In genomic region chr1:53664268-53664667, GRCm38 (mm10) we compare ENCODE assay signal across 10 mouse cellular contexts. TPM values are rescaled to one million over a fixed set of nuclear protein-coding genes. Genes with fewer than 3 reads are reported as not detected.
A peak's percentile ranks its signal among the peaks of the same experiment; 100 is the strongest.
DNase-seq lines count a peak whose midpoint lies in the region; ATAC-seq and TF ChIP-seq lines count a peak whose summit lies in the region.
"Not testable (repeated sequence)": the region's sequence is repeated elsewhere in the genome, so short reads cannot be mapped to it uniquely, and the experiment has no call there.
"Had no signal": no experiment of that assay in that cellular context is flagged by ENCODE, and none has a peak within 500 bp of the region (broad histone marks: within the 10 kb centered on the region; RNA-seq: fewer than 3 reads in every experiment).

No protein-coding gene starts in this region.

- TF ChIP-seq RAD21 in CH12.LX (IDR thresholded peaks at IDR 0.05; ENCODE audit: low read depth, low read length) = not testable (repeated sequence)

- H3K9ac ChIP-seq in CH12.LX (ENCODE audit: insufficient read depth, low read depth); lung, embryonic 14.5 days: not testable (repeated sequence)

- TF ChIP-seq EP300 in CH12.LX (IDR thresholded peaks at IDR 0.05; ENCODE audit: low read length) = peak; percentile 83

- H3K4me3 ChIP-seq in CH12.LX (replicated peaks in 1 of 3; ENCODE audit: low read depth in 2 of 3, low read length in 2 of 3, poor library complexity in 1 of 3); lung, embryonic 14.5 days (ENCODE audit: low read depth, low read length): not testable (repeated sequence)

- peaks cover 0 to 12% of the 10 kb centered on the region in 2 experiments; a peak in 2 of 4 replicates for H3K4me1 ChIP-seq in CH12.LX (ENCODE audit: control insufficient read depth in 1 of 2, insufficient read depth in 2 of 2)
- H3K4me1 ChIP-seq in lung, embryonic 14.5 days (ENCODE audit: insufficient read depth) = not testable (repeated sequence)

- in situ Hi-C loops in CH12.LX (cut with MboI; ENCODE audit: low pct_ligation_motif_present, low pct_unique_long_range_greater_than_20kb, low sequenced_read_pairs) = not testable (repeated sequence)

- TF ChIP-seq POLR2A in CH12.LX (IDR thresholded peaks at IDR 0.05; ENCODE audit: low read depth, low read length) = not testable (repeated sequence)

- peak; percentile 51 to 78 for ATAC-seq in hematopoietic stem cell, adult 5-6 weeks (replicated peaks in 1 of 2; ENCODE audit: insufficient read depth in 1 of 2, low FRiP score in 2 of 2, low TSS enrichment in 1 of 2, low read depth in 1 of 2, poor library complexity in 2 of 2, severe bottlenecking in 2 of 2)
- ATAC-seq in lung, embryonic 14.5 days (ENCODE audit: insufficient read depth) = not testable (repeated sequence)
- ATAC-seq in megakaryocyte, adult 5-6 weeks (ENCODE audit: poor library complexity, severe bottlenecking) = 0 out of 2 replicates have a peak, but pooled peaks have one; percentile 33

- H3K27ac ChIP-seq in CH12.LX (ENCODE audit: insufficient read depth, low read depth); lung, embryonic 14.5 days (ENCODE audit: low read depth): not testable (repeated sequence)

- H3K9me3 ChIP-seq in CH12.LX (replicated peaks; ENCODE audit: low read length); lung, embryonic 14.5 days (ENCODE audit: low read depth, low read length): not testable (repeated sequence)

- dilution Hi-C loops in CH12.LX (cut with MboI; ENCODE audit: extremely low pct_ligation_motif_present, extremely low pct_unique_long_range_greater_than_20kb, low sequenced_read_pairs) = not testable (repeated sequence)

- H3K27me3 ChIP-seq in CH12.LX (replicated peaks); lung, embryonic 14.5 days (ENCODE audit: insufficient read depth, low read length); splenic B cell, adult 2 months (ENCODE audit: control insufficient read depth, insufficient read depth, low read length, poor library complexity, severe bottlenecking): not testable (repeated sequence)

- H3K79me2 ChIP-seq in CH12.LX (replicated peaks; ENCODE audit: control insufficient read depth, extremely low read depth, insufficient read depth, poor library complexity, severe bottlenecking) = not testable (repeated sequence)

- not testable (repeated sequence) for H3K36me3 ChIP-seq in CH12.LX (replicated peaks in 1 of 2; ENCODE audit: control insufficient read depth in 1 of 2, insufficient read depth in 1 of 2, low read length in 1 of 2); lung, embryonic 14.5 days (ENCODE audit: insufficient read depth); splenic B cell, adult 2 months (ENCODE audit: control insufficient read depth, insufficient read depth, low read length, poor library complexity, severe bottlenecking)

- not testable (repeated sequence) for H3K4me2 ChIP-seq in CH12.LX (ENCODE audit: insufficient read depth, low read depth, poor library complexity, severe bottlenecking); lung, embryonic 14.5 days

- peak; percentile 64 for DNase-seq in CH12.LX (ENCODE audit: extremely low read depth)
- DNase-seq in lung, embryonic 14.5 days = peak; percentile 3
- peak; percentile 23 to 31 for DNase-seq in spleen, adult 18-20 months
- peak; percentile 74 for DNase-seq in splenic B cell, adult 2 months (ENCODE audit: low read depth, low spot score)

- TF ChIP-seq CTCF in CH12.LX (conservative IDR thresholded peaks at IDR 0.05 in 1 of 2, IDR thresholded peaks at IDR 0.05 in 1 of 2; ENCODE audit: low read depth in 2 of 2, low read length in 2 of 2); lung, embryonic 14.5 days (IDR thresholded peaks at IDR 0.05; ENCODE audit: low read depth): not testable (repeated sequence)

TF ChIP-seq in CH12.LX, 34 proteins besides CTCF, POLR2A, EP300 and RAD21:
- TF ChIP-seq IRF4 (IDR thresholded peaks at IDR 0.05; ENCODE audit: low read depth, low read length) (peak; percentile 87), ETS1 (conservative IDR thresholded peaks at IDR 0.05; ENCODE audit: low read depth, low read length) (peak; percentile 45), TCF12 (IDR thresholded peaks at IDR 0.05; ENCODE audit: low read depth, low read length) (peak; percentile 64; the same call in 1 of the 2 replicates)

RNA-seq across cellular contexts. Expression of gene Dnah7a, which starts 42.3 kb away (rescaled TPM):
- total RNA-seq in CH12.LX (2012; rRNA removed) = not detected in 2 replicates
- total RNA-seq in CH12.LX (2014; rRNA removed) = 0.03 and 0.04 TPM in 2 replicates
- not detected in 2 replicates for polyA plus RNA-seq in CH12.LX (2012; ENCODE audit: insufficient read length, low read depth)
- not detected in 2 replicates for total RNA-seq in hematopoietic stem cell, adult 5-6 weeks (2017)
- polyA plus RNA-seq in lung, embryonic 14.5 days (2014; fragmentation: Nextera tagmentation; extraction: Ambion mirVana) = 1.4 and 2.3 TPM in 2 replicates
- total RNA-seq in megakaryocyte, adult 5-6 weeks (2015) = not detected in 2 replicates
- total RNA-seq in megakaryocyte, adult 5-6 weeks (2017) = not detected in 2 replicates
- total RNA-seq: gastrocnemius, adult 18-20 months; gastrocnemius, postnatal 36 days; granulocyte monocyte progenitor cell, adult 5-6 weeks; MEL had no signal

Comparison
In these comparisons a context has a peak if more than half of its experiments do, and no peak if none do; other contexts are left out.
1. DNase-seq: peak in every context shown above with its lines; median percentile 74 in splenic B cell, adult 2 months; 64 in CH12.LX; 27 in spleen, adult 18-20 months; 3 in lung, embryonic 14.5 days.